Mouse (Mus musculus): ENCODE measurements at regions not wholly inside any gene's neighbourhood (a gene's known extent, or its start where the extent isn't known, plus 50 kb on each side); places are given as distances from the start of the nearest gene placed in this dataset.

DNA sequence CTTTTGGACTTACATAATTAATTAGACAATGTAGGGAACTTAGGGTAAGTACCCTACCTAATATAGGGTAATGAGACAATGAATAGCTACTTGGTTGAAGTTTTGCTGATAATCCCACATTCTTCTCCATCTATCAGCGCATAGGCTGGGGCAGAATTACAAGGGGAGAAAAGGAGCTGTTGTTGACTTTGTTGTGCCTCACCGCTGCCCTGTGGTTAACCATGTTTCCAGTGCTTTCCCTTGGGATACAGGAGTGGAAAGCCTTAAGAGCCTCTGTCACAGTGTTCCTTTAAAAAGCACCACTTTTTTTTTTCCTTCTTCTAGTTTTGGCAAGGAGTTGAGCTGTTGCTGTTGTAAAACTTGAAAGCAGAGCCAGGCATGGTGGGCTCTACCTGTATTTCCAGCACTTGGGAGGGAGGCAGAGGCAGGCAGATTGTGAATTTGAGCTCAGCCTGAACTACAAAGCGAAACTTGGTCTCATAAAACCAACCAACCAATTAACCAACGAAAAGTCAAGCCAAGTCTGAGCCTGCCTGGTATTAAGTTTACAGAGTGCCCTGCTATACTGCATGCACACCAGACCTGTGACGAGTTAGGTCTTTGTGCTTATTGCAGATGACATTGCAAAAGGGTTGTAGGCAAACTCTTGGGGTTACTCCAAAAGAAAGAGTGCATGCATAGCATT lies 162.8 kb downstream of the Gja1 start:
- Histone ChIP-seq H3K4me3 (ENCODE audit: control insufficient read depth in 1 of 2, insufficient read depth in 1 of 2, low read depth in 2 of 2, low read length in 2 of 2) (no peak overlapping the region), H3K4me1 (ENCODE audit: control insufficient read depth in 1 of 2, insufficient read depth in 2 of 2, low read length in 2 of 2) (no peaks in the 10 kb centered on the region), H3K79me2 (ENCODE audit: control insufficient read depth, insufficient read depth, low read length, poor library complexity) (no peaks in the 10 kb centered on the region)

GRCm38 (mm10) chr10:56542106-56542505 lies 165.0 kb downstream of the Gja1 start:
- no peak for DNase-seq (ENCODE audit: low read depth, low spot score)
- TF ChIP-seq ZC3H11A (IDR thresholded peaks at IDR 0.05; ENCODE audit: low read depth, low read length) = no peak
- no peak for TF ChIP-seq SMC3 (IDR thresholded peaks at IDR 0.05; ENCODE audit: low read depth, low read length)
- no peak for TF ChIP-seq POLR2AphosphoS2 (IDR thresholded peaks at IDR 0.05; ENCODE audit: low read length)
- TF ChIP-seq MXI1 (IDR thresholded peaks at IDR 0.05; ENCODE audit: low read depth, low read length) = no peak
- no peak for TF ChIP-seq ZKSCAN1 (IDR thresholded peaks at IDR 0.05; ENCODE audit: low read depth, low read length)
- no peak for TF ChIP-seq BHLHE40 (IDR thresholded peaks at IDR 0.05; ENCODE audit: borderline replicate concordance, low read depth, low read length)
- TF ChIP-seq MAZ (IDR thresholded peaks at IDR 0.05; ENCODE audit: low read depth, low read length) = no peak
- TF ChIP-seq EP300 (IDR thresholded peaks at IDR 0.05; ENCODE audit: low read depth in 1 of 2, low read length in 2 of 2) = no peak
- no peak for TF ChIP-seq KAT2A (conservative IDR thresholded peaks at IDR 0.05; ENCODE audit: low read depth, low read length)
- H3K27ac ChIP-seq (ENCODE audit: control insufficient read depth, low read depth, low read length) = no peak overlapping the region

More for the DNA sequence above, 162.8 kb downstream of the Gja1 start:
- TF ChIP-seq MYB (IDR thresholded peaks at IDR 0.05; ENCODE audit: low read depth, low read length) (no peak), ELF1 (IDR thresholded peaks at IDR 0.05; ENCODE audit: low read depth, low read length) (no peak), CHD1 (IDR thresholded peaks at IDR 0.05; ENCODE audit: low read depth, low read length) (no peak), GABPA (IDR thresholded peaks at IDR 0.05; ENCODE audit: low read depth, low read length) (no peak), SIN3A (IDR thresholded peaks at IDR 0.05; ENCODE audit: low read length) (no peak), MAX (IDR thresholded peaks at IDR 0.05; ENCODE audit: low read length) (no peak), E2F4 (IDR thresholded peaks at IDR 0.05; ENCODE audit: borderline replicate concordance, low read depth, low read length) (no peak)
- no peak overlapping the region for H3K27ac ChIP-seq (ENCODE audit: control insufficient read depth, low read depth, low read length)
- no peak for DNase-seq (ENCODE audit: low read depth, low spot score)
- H3K27me3 ChIP-seq (ENCODE audit: control insufficient read depth in 1 of 2, insufficient read depth in 2 of 2, low read length in 2 of 2) = no peaks in the 10 kb centered on the region
- H3K36me3 ChIP-seq (ENCODE audit: control insufficient read depth in 1 of 2, insufficient read depth in 2 of 2, low read length in 2 of 2) = no peaks in the 10 kb centered on the region
- H3K9ac ChIP-seq (ENCODE audit: control insufficient read depth, low read depth, low read length, poor library complexity, severe bottlenecking) = no peak overlapping the region
- H3K9me3 ChIP-seq (replicated peaks; ENCODE audit: insufficient read depth, low read length) = no peaks in the 10 kb centered on the region

More at GRCm38 (mm10) chr10:56542106-56542505, 165.0 kb downstream of the Gja1 start:
- no peaks in the 10 kb centered on the region for H3K27me3 ChIP-seq (ENCODE audit: control insufficient read depth in 1 of 2, insufficient read depth in 2 of 2, low read length in 2 of 2)
- no peak overlapping the region for H3K4me3 ChIP-seq (ENCODE audit: control insufficient read depth in 1 of 2, insufficient read depth in 1 of 2, low read depth in 2 of 2, low read length in 2 of 2)
- H3K4me1 ChIP-seq (ENCODE audit: control insufficient read depth in 1 of 2, insufficient read depth in 2 of 2, low read length in 2 of 2) = no peaks in the 10 kb centered on the region
- no peak overlapping the region for H3K9ac ChIP-seq (ENCODE audit: control insufficient read depth, low read depth, low read length, poor library complexity, severe bottlenecking)
- no peaks in the 10 kb centered on the region for H3K79me2 ChIP-seq (ENCODE audit: control insufficient read depth, insufficient read depth, low read length, poor library complexity)
- no peaks in the 10 kb centered on the region for H3K9me3 ChIP-seq (replicated peaks; ENCODE audit: insufficient read depth, low read length)
- no peaks in the 10 kb centered on the region for H3K36me3 ChIP-seq (ENCODE audit: control insufficient read depth in 1 of 2, insufficient read depth in 2 of 2, low read length in 2 of 2)
